Mouse (Mus musculus) lung, embryonic 15.5 days (tissue): Measurements from ENCODE around the gene Tfeb. TPM values are rescaled to one million over a fixed set of nuclear protein-coding genes. Genes with fewer than 3 reads are reported as not detected.

Experiments used
- ATAC-seq: fragments of 200-750 bp; cut with Nextera tagmentation; 2 replicates; pipeline ENCODE4 v1.8.0; 2017; ENCODE audit warnings: moderate number of reproducible peaks, borderline replicate concordance; ENCODE audit not compliant: low FRiP score, low TSS enrichment; ENCODE audit errors: extremely low read depth
- H3K27ac ChIP-seq: fragments of 300-500 bp; sonication (generic); 2 replicates; pipeline ENCODE4 v1.5.1; 2015; ENCODE audit warnings: moderate library complexity, mild to moderate bottlenecking, inconsistent platforms
- H3K27me3 ChIP-seq: fragments of 300-500 bp; sonication (generic); 2 replicates; pipeline ENCODE4 v1.6.1; 2015; ENCODE audit warnings: inconsistent platforms
- H3K36me3 ChIP-seq: fragments of 300-500 bp; sonication (generic); 2 replicates; pipeline ENCODE4 v1.6.1; 2015; ENCODE audit warnings: inconsistent platforms
- H3K4me1 ChIP-seq: fragments of 300-500 bp; sonication (generic); 2 replicates; pipeline ENCODE4 v1.6.1; 2015; ENCODE audit warnings: inconsistent platforms
- H3K4me2 ChIP-seq: fragments of 300-500 bp; sonication (generic); 2 replicates; pipeline ENCODE4 v1.6.1; 2015; ENCODE audit warnings: inconsistent platforms, mild to moderate bottlenecking, moderate library complexity
- H3K4me3 ChIP-seq: fragments of 300-500 bp; sonication (generic); 2 replicates; pipeline ENCODE4 v1.5.1; 2015; ENCODE audit warnings: mild to moderate bottlenecking, inconsistent platforms
- H3K9ac ChIP-seq: fragments of 300-500 bp; sonication (generic); 2 replicates; pipeline ENCODE4 v1.6.1; 2015; ENCODE audit warnings: inconsistent platforms
- H3K9me3 ChIP-seq: fragments of 300-500 bp; sonication (generic); 2 replicates; pipeline ENCODE4 v1.6.1; 2016; ENCODE audit warnings: inconsistent platforms
- WGBS: fragments of 180-500 bp; shearing (Covaris S2); methylation state at CpG from one replicate; pipeline ENCODE4 v1.1.7; 2015; 5-methylcytosine and 5-hydroxymethylcytosine counted together
- polyA plus RNA-seq: library from polyadenylated mRNA; unstranded; fragments of >200 nt; fragmentation: Nextera tagmentation; extraction: Ambion mirVana; gene quantifications from 2 replicates; pipeline ENCODE4 v1.2.1, GENCODE M21; 2015

Gene Tfeb
- polyA plus RNA-seq, 1 experiment from 2014 or later: 14.7 TPM

DNA sequence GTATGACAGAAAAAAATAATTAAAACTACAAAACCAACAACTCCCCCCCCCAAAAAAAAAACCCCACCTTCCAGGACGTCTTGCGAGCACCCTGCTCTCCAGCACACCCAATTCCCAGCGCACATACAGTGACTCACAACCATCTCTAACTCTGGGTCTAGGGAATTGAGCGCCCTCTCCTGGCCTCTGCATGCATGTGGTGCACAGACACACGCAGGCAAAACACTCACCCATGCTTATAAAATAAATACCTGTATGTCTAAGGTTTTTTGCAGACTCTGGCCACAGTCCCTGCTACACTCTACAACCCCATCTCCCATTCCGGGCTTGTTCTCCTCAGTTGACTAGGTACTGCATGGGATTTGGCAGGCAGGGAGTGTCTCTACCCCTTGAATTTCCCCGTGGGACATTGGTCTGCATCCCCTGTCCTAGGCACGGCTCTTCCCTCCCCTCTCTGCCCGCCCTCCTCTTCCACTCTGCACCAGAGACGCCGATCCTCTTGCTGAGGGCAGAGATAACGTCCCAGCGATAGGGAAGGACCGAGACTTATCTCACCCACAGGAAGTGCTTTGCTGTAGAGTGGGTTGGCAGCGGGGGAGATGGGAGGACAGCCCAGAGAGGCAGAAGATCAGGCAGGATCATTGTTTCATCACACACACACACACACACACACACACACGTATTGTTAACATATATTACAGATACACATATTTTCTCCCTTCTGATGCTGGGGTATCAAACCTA, 6.3 kb downstream of the Tfeb start:
- no peaks in the 10 kb centered on the region for H3K9me3 ChIP-seq
- ATAC-seq: no peak
- H3K27ac ChIP-seq: no peak overlapping the region
- H3K4me3 ChIP-seq: no peak overlapping the region
- WGBS: 30% methylated on average over 16 of the region's 16 CpGs
- no peak overlapping the region for H3K9ac ChIP-seq
- no peaks in the 10 kb centered on the region for H3K36me3 ChIP-seq
- no peak overlapping the region for H3K4me2 ChIP-seq
- H3K27me3 ChIP-seq: peaks cover 7% of the 10 kb centered on the region; the same call in 1 of the 2 replicates
- H3K4me1 ChIP-seq: peaks cover 18% of the 10 kb centered on the region

- Histone ChIP-seq H3K9ac (no peak overlapping the region), H3K27ac (no peak overlapping the region), H3K4me3 (no peak overlapping the region), H3K4me2 (no peak overlapping the region), H3K36me3 (no peaks in the 10 kb centered on the region), H3K4me1 (peaks cover 18% of the 10 kb centered on the region), H3K27me3 (peaks cover 4% of the 10 kb centered on the region; the same call in 1 of the 2 replicates), H3K9me3 (no peaks in the 10 kb centered on the region)
- WGBS: 90% methylated on average over 14 of the region's 14 CpGs
- ATAC-seq: no peak
Measured at GRCm38 (mm10) chr17:47744086-47744485, 7.3 kb downstream of the Tfeb start.

DNA sequence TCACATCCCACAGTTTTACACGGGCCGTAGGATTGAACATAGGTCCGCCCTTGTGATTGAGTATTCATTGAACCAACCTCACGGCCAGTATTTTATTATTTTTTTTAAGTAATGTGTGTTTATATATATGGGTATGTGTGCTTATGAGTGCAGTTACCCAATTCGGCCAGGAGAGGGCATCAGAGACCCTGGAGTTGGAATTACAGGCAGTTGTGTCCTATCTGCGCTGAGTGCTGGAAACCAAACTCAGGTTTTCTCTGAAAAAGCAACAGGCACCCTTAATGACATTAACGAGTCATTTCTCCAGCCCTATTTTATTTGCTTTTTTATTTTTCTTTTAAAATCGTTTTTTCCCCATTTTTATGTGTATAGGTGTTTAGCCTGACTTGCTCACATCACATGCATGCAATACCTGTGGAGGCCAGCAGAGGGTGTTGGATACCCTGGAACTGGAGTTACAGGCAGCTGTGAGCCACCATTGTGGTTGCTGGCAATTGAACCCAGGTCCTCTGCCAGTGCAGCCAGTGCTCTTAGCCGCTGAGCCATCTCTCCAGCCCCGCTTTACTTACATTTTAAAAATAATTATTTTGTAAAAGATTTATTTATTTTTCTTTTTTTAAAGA, 8.0 kb downstream of the Tfeb start:
- Histone ChIP-seq H3K27ac (no peak overlapping the region), H3K4me1 (peaks cover 18% of the 10 kb centered on the region), H3K27me3 (no peaks in the 10 kb centered on the region; the same call in 1 of the 2 replicates), H3K4me2 (no peak overlapping the region), H3K9ac (no peak overlapping the region), H3K36me3 (no peaks in the 10 kb centered on the region), H3K9me3 (no peaks in the 10 kb centered on the region), H3K4me3 (no peak overlapping the region)
- no peak for ATAC-seq
- WGBS: 88% methylated on average over 10 of the region's 10 CpGs

- H3K4me2 ChIP-seq: no peak overlapping the region
- H3K27ac ChIP-seq: peak overlapping the region; percentile 60
- ATAC-seq: peak; percentile 82
- WGBS: 35% methylated on average over 14 of the region's 14 CpGs
- H3K4me3 ChIP-seq: no peak overlapping the region
- 0 out of 2 replicates have a peak overlapping the region, but pooled peaks have one; percentile 2 for H3K9ac ChIP-seq
- H3K4me1 ChIP-seq: peaks cover 18% of the 10 kb centered on the region
- no peaks in the 10 kb centered on the region for H3K9me3 ChIP-seq
- H3K27me3 ChIP-seq: no peaks in the 10 kb centered on the region
- H3K36me3 ChIP-seq: no peaks in the 10 kb centered on the region
Measured at GRCm38 (mm10) chr17:47748791-47749553, 12.1 kb downstream of the Tfeb start.

DNA sequence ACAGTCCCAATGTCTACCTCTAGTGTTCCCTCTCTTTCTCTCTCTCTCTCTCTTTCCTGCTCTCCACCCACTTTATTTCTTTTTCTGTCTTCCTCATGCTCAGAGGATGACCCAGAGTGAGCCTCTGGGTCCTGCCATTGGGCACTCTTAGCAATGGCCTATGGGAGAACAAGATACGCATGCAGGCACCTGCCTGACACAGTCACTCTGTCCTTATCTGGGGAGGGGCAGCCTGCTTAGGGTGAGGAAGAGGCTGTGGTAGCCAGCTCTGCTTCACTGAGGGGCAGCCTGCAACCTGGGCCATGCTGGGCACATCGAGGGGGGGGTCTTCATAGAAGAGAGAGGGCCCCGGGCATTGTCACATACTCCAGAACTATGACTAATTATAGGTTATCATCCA, 12.8 kb downstream of the Tfeb start:
- 68% methylated on average over 3 of the region's 3 CpGs for WGBS
- ATAC-seq: no peak
- H3K27me3 ChIP-seq: no peaks in the 10 kb centered on the region
- H3K9ac ChIP-seq: no peak overlapping the region
- no peak overlapping the region for H3K4me2 ChIP-seq
- no peaks in the 10 kb centered on the region for H3K9me3 ChIP-seq
- peak overlapping the region; percentile 60; the same call in 1 of the 2 replicates for H3K27ac ChIP-seq
- H3K4me3 ChIP-seq: no peak overlapping the region
- H3K4me1 ChIP-seq: peaks cover 18% of the 10 kb centered on the region
- H3K36me3 ChIP-seq: no peaks in the 10 kb centered on the region

DNA sequence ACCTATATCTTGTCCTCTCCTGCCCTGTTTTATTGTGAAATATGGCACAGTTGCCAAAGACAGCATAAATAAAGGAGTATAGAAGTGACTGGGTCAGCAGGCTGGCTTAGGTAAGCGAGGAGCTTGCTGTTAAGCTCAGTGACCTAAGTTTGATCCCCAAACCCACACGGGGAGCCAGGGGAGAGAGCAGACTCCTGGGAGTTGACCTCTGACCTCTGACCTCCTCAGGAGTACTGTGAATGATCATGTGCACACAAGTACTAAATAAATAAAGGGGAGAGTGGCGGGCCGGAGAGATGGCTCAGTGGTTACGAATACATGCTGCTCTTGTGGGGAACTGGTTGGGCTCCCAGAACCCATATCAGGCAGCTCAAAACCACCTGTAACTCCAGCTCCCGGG, 13.3 kb downstream of the Tfeb start:
- Histone ChIP-seq H3K4me2 (no peak overlapping the region), H3K27me3 (no peaks in the 10 kb centered on the region), H3K9me3 (no peaks in the 10 kb centered on the region), H3K9ac (no peak overlapping the region), H3K4me3 (no peak overlapping the region), H3K4me1 (peaks cover 18% of the 10 kb centered on the region), H3K36me3 (no peaks in the 10 kb centered on the region), H3K27ac (no peak overlapping the region)
- no peak for ATAC-seq
- 55% methylated on average over 6 of the region's 6 CpGs for WGBS

GRCm38 (mm10) chr17:47751811-47752210, 15.0 kb downstream of the Tfeb start:
- no peak overlapping the region for H3K4me2 ChIP-seq
- 72% methylated on average over 5 of the region's 5 CpGs for WGBS
- no peak for ATAC-seq
- H3K4me1 ChIP-seq: peaks cover 18% of the 10 kb centered on the region
- no peaks in the 10 kb centered on the region for H3K9me3 ChIP-seq
- no peak overlapping the region for H3K9ac ChIP-seq
- no peak overlapping the region for H3K4me3 ChIP-seq
- no peaks in the 10 kb centered on the region for H3K27me3 ChIP-seq
- H3K27ac ChIP-seq: no peak overlapping the region
- H3K36me3 ChIP-seq: no peaks in the 10 kb centered on the region

GRCm38 (mm10) chr17:47753130-47753775, 16.4 kb downstream of the Tfeb start:
- H3K4me1 ChIP-seq: peaks cover 15% of the 10 kb centered on the region
- H3K27me3 ChIP-seq: no peaks in the 10 kb centered on the region
- no peaks in the 10 kb centered on the region for H3K36me3 ChIP-seq
- no peak for ATAC-seq
- H3K9me3 ChIP-seq: no peaks in the 10 kb centered on the region
- H3K4me2 ChIP-seq: no peak overlapping the region
- H3K4me3 ChIP-seq: no peak overlapping the region
- H3K27ac ChIP-seq: no peak overlapping the region
- H3K9ac ChIP-seq: no peak overlapping the region
- 58% methylated on average over 8 of the region's 8 CpGs for WGBS

DNA sequence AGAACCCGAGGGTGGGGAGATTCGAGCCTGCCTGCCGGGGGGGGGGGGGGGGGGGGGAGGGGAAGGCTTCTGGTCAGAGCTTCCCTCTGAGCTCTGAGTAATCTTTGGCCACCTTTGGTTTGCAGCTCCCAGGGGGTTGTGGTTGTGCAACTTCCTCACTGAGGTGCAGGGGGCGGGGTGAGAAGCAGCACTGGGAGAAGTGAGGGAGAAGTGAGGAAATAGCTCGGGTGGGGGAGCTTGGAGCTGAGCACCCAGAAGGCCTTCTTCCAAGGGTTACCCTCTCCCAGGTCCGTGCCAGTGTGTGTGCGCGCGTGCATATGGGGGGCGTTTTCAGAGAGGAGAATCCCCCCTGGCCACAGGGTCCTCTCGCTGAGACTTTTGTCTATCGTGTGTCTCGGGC, 17.4 kb downstream of the Tfeb start:
- no peaks in the 10 kb centered on the region for H3K27me3 ChIP-seq
- no peak overlapping the region for H3K27ac ChIP-seq
- peaks cover 10% of the 10 kb centered on the region for H3K4me1 ChIP-seq
- no peak overlapping the region for H3K4me2 ChIP-seq
- H3K9me3 ChIP-seq: no peaks in the 10 kb centered on the region
- ATAC-seq: 0 out of 2 replicates have a peak, but pooled peaks have one; percentile 8
- no peak overlapping the region for H3K9ac ChIP-seq
- no peak overlapping the region for H3K4me3 ChIP-seq
- no peaks in the 10 kb centered on the region for H3K36me3 ChIP-seq
- WGBS: 61% methylated on average over 13 of the region's 13 CpGs

DNA sequence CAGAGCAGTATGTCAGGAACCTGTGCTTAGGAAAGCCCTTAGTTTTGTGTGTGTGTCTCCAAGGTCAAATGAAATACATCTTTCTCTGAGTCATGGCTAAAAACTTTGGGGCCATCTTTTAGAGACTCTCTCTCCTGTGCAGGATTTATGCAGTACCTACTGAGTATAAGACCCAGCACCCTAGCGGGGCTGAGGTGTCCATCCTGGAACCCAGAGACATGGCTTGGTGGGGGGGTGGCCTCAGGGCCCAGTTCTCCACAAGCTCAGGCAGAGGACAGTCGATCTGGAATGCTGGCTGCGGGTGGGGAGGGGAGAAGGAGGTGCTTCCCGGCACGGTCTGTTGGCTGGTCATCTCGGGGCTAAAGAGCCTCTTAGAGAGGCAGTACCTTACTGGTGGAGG, 19.5 kb downstream of the Tfeb start:
- 28% methylated on average over 6 of the region's 6 CpGs for WGBS
- H3K9ac ChIP-seq: no peak overlapping the region
- no peak for ATAC-seq
- H3K4me2 ChIP-seq: no peak overlapping the region
- H3K4me1 ChIP-seq: peaks cover 9% of the 10 kb centered on the region
- no peaks in the 10 kb centered on the region for H3K36me3 ChIP-seq
- H3K9me3 ChIP-seq: no peaks in the 10 kb centered on the region
- no peaks in the 10 kb centered on the region for H3K27me3 ChIP-seq
- H3K27ac ChIP-seq: no peak overlapping the region
- no peak overlapping the region for H3K4me3 ChIP-seq

- H3K27me3 ChIP-seq: no peaks in the 10 kb centered on the region
- no peak overlapping the region for H3K4me3 ChIP-seq
- H3K9ac ChIP-seq: no peak overlapping the region
- no peak for ATAC-seq
- 82% methylated on average over 7 of the region's 7 CpGs for WGBS
- H3K4me1 ChIP-seq: peaks cover 10% of the 10 kb centered on the region
- no peak overlapping the region for H3K4me2 ChIP-seq
- H3K9me3 ChIP-seq: no peaks in the 10 kb centered on the region
- no peak overlapping the region for H3K27ac ChIP-seq
- no peaks in the 10 kb centered on the region for H3K36me3 ChIP-seq
Measured at GRCm38 (mm10) chr17:47757056-47757610, 20.3 kb downstream of the Tfeb start.
